Mouse (Mus musculus) intestine, embryonic 14.5 days (tissue): Measurements from ENCODE around the gene Pde6h. TPM values are rescaled to one million over a fixed set of nuclear protein-coding genes. Genes with fewer than 3 reads are reported as not detected.

Experiments used
- ATAC-seq: fragments of 200-750 bp; cut with Nextera tagmentation; replicated peaks from 2 replicates; pipeline ENCODE4 v1.8.0; 2017; ENCODE audit warnings: low read depth, moderate number of reproducible peaks, moderate TSS enrichment, moderate library complexity; ENCODE audit not compliant: low FRiP score, low TSS enrichment
- DNase-seq: peaks from one replicate; pipeline ENCODE4 v3.0.0-alpha.2; 2018; ENCODE audit warnings: low spot score
- H3K27ac ChIP-seq: fragments of 300-500 bp; sonication (generic); 2 replicates; pipeline ENCODE4 v1.5.1; 2014; ENCODE audit warnings: low read depth, mild to moderate bottlenecking, control low read depth
- H3K27me3 ChIP-seq: fragments of 300-500 bp; sonication (generic); replicated peaks from 2 replicates; pipeline ENCODE4 v1.6.1; 2014; ENCODE audit warnings: low read length, control low read depth; ENCODE audit not compliant: control insufficient read depth, insufficient read depth
- H3K36me3 ChIP-seq: fragments of 300-500 bp; sonication (generic); 2 replicates; pipeline ENCODE4 v1.6.1; 2014; ENCODE audit warnings: low read length, control low read depth; ENCODE audit not compliant: control insufficient read depth, insufficient read depth
- H3K4me1 ChIP-seq: fragments of 300-500 bp; sonication (generic); replicated peaks from 2 replicates; pipeline ENCODE4 v1.6.1; 2014; ENCODE audit warnings: low read length, control low read depth, mixed read lengths; ENCODE audit not compliant: control insufficient read depth, insufficient read depth
- H3K4me2 ChIP-seq: fragments of 300-500 bp; sonication (generic); 2 replicates; pipeline ENCODE4 v1.6.1; 2014; ENCODE audit warnings: low read length
- H3K4me3 ChIP-seq: fragments of 300-500 bp; sonication (generic); 2 replicates; pipeline ENCODE4 v1.5.1; 2014; ENCODE audit warnings: low read depth, low read length, control low read depth, mixed read lengths
- H3K9ac ChIP-seq: fragments of 300-500 bp; sonication (generic); 2 replicates; pipeline ENCODE4 v1.6.1; 2014; ENCODE audit warnings: mild to moderate bottlenecking, low read length
- H3K9me3 ChIP-seq: fragments of 300-500 bp; sonication (generic); 2 replicates; pipeline ENCODE4 v1.6.1; 2016; ENCODE audit warnings: low read length, control low read depth; ENCODE audit not compliant: control insufficient read depth
- WGBS: fragments of 180-500 bp; shearing (Covaris S2); extraction: QIAGEN DNeasy Blood & Tissue Kit; methylation state at CpG from one replicate; pipeline ENCODE4 v1.1.7; 2014; 5-methylcytosine and 5-hydroxymethylcytosine counted together
- polyA plus RNA-seq: library from polyadenylated mRNA; unstranded; fragments of >200 nt; fragmentation: Nextera tagmentation; extraction: Ambion mirVana; gene quantifications from 2 replicates; pipeline ENCODE4 v1.2.1, GENCODE M21; 2014

Gene Pde6h
- polyA plus RNA-seq, 1 experiment from 2014 or later: not detected

DNA sequence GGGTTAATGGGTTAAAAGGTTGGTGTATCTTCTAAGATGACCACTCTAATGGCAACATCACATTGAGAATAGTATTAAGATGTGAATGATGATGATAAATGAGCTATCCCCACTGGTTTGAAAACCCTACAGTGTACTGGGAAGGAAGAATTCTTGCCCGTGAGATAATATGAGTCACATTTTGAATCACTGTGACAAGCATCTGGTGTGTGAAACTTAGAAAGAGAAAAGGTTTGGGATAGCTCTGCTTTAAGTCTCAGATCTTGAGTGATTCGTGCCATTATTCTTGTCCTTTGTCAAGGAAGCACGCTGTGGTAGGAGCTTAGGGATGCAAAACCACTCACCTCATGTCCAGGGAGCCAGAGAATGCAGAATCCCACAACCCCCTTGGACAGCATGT is 75.4 kb downstream of the Pde6h start:
- no peak for ATAC-seq
- H3K27me3 ChIP-seq: no peaks in the 10 kb centered on the region
- no peak for DNase-seq
- WGBS: 85% methylated on average over 3 of the region's 3 CpGs
- H3K4me2 ChIP-seq: no peak overlapping the region
- H3K4me3 ChIP-seq: no peak overlapping the region
- H3K27ac ChIP-seq: no peak overlapping the region
- H3K9ac ChIP-seq: no peak overlapping the region
- no peaks in the 10 kb centered on the region for H3K36me3 ChIP-seq
- H3K9me3 ChIP-seq: no peaks in the 10 kb centered on the region
- H3K4me1 ChIP-seq: peaks cover 5% of the 10 kb centered on the region; the same call in 1 of the 2 replicates

DNA sequence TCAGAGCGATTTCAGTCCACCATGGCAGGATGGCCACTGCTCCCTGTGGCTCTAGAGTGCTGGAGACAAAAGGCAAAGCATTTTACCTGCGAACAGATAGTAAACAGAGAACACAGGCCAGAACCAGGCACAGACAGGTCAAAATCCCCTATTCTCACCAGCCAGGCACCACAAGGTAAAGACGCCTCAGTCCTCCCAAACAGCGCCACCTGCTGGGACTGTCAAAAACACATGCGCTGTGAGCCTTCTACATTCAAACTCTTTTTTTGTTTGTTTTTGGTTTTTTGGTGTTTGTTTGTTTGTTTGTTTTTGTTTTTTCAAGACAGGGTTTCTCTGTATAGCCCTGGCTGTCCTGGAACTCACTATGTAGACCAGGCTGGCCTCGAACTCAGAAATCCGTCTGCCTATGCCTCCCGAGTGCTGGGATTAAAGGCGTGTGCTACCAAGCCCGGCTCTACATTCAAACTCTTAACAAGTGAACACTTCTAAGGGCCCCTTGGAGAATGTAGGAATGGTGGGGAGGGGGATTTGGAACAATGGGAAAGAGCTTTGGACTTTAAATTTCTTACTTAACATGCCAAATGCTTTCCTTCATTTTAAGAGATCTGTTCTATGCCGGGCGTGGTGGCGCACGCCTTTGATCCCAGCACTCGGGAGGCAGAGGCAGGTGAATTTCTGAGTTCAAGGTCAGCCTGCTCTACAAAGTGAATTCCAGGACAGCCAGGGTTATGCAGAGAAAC is 76.2 kb downstream of the Pde6h start:
- no peak for ATAC-seq
- Histone ChIP-seq H3K4me3 (no peak overlapping the region), H3K4me2 (no peak overlapping the region), H3K27me3 (no peaks in the 10 kb centered on the region), H3K36me3 (no peaks in the 10 kb centered on the region), H3K9ac (no peak overlapping the region), H3K4me1 (peaks cover 5% of the 10 kb centered on the region; the same call in 1 of the 2 replicates), H3K27ac (no peak overlapping the region), H3K9me3 (no peaks in the 10 kb centered on the region)
- no peak for DNase-seq
- 92% methylated on average over 15 of the region's 15 CpGs for WGBS

GRCm38 (mm10) chr6:137000706-137001105 is 77.1 kb downstream of the Pde6h start:
- Histone ChIP-seq H3K27ac (no peak overlapping the region), H3K4me3 (no peak overlapping the region), H3K27me3 (no peaks in the 10 kb centered on the region), H3K9me3 (no peaks in the 10 kb centered on the region), H3K4me2 (no peak overlapping the region), H3K9ac (no peak overlapping the region), H3K36me3 (no peaks in the 10 kb centered on the region), H3K4me1 (peaks cover 5% of the 10 kb centered on the region; the same call in 1 of the 2 replicates)
- 88% methylated on average over 10 of the region's 10 CpGs for whole genome bisulfite sequencing
- DNase-seq (no peak), ATAC-seq (no peak)

DNA sequence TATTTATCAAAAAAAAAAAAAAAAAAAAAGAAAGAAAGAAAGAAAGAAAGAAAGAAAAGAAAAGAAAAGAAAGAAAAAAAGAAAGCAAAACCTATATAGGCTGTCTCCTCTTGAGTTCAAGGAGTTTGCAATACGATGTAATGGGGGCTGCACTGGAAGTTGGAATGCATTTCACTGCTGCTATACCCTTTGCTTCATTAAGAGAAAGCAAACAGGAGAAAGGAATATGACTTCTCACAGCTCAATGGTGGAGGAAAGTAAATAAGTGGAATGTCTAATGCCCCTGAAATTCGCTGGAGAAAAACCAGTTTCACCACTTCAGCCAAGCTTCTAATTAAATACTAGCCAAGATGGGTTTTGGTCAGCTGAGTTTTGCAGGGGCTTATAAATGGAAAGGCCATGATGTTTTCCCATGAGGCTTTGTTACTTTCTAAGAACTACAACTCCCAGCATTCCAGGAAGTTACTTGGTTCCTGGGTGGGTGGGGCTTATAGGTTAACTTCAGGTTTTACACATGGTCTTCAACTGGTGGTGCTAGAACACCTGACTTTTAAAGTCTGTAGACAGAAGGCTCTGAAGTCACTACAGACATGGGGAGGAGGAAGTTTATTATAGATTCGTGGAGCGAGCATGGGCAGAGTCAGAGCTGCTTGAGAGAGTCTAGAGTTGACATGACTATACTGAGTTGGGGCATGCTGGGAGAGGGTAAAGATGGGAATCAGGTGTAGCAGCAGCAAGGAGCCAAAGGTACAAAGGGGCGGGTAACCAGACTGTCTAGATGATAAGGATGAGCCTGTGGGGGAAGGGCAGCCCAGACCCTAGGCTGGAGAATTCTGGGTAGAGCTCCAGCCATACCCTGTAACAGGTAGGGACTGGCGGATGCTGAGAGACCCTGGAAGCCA is 77.9 kb downstream of the Pde6h start:
- ATAC-seq: no peak
- no peak overlapping the region for H3K4me2 ChIP-seq
- H3K4me3 ChIP-seq: no peak overlapping the region
- H3K27me3 ChIP-seq: no peaks in the 10 kb centered on the region
- H3K4me1 ChIP-seq: peaks cover 5% of the 10 kb centered on the region; the same call in 1 of the 2 replicates
- no peak overlapping the region for H3K9ac ChIP-seq
- 79% methylated on average over 6 of the region's 6 CpGs for WGBS
- H3K9me3 ChIP-seq: no peaks in the 10 kb centered on the region
- H3K27ac ChIP-seq: no peak overlapping the region
- no peak for DNase-seq
- no peaks in the 10 kb centered on the region for H3K36me3 ChIP-seq

- Histone ChIP-seq H3K27me3 (no peaks in the 10 kb centered on the region), H3K4me1 (no peaks in the 10 kb centered on the region), H3K9me3 (no peaks in the 10 kb centered on the region), H3K27ac (no peak overlapping the region), H3K36me3 (no peaks in the 10 kb centered on the region), H3K4me3 (no peak overlapping the region), H3K4me2 (no peak overlapping the region), H3K9ac (no peak overlapping the region)
- 71% methylated on average over 5 of the region's 5 CpGs for WGBS
- DNase-seq (no peak), ATAC-seq (no peak)
These were observed 78.5 kb downstream of the Pde6h start for GRCm38 (mm10) chr6:137002169-137002514.

GRCm38 (mm10) chr6:137004359-137004758 is 80.7 kb downstream of the Pde6h start:
- 89% methylated on average over 4 of the region's 4 CpGs for WGBS
- DNase-seq (no peak), ATAC-seq (no peak)
- Histone ChIP-seq H3K9ac (no peak overlapping the region), H3K4me2 (no peak overlapping the region), H3K4me1 (no peaks in the 10 kb centered on the region), H3K27ac (no peak overlapping the region), H3K27me3 (no peaks in the 10 kb centered on the region), H3K36me3 (no peaks in the 10 kb centered on the region), H3K9me3 (no peaks in the 10 kb centered on the region), H3K4me3 (no peak overlapping the region)

- no peak for ATAC-seq
- H3K27ac ChIP-seq: no peak overlapping the region
- H3K9me3 ChIP-seq: no peaks in the 10 kb centered on the region
- WGBS: 59% methylated on average over 5 of the region's 5 CpGs
- no peaks in the 10 kb centered on the region for H3K36me3 ChIP-seq
- H3K27me3 ChIP-seq: no peaks in the 10 kb centered on the region
- H3K9ac ChIP-seq: no peak overlapping the region
- no peak overlapping the region for H3K4me3 ChIP-seq
- DNase-seq: no peak
- H3K4me1 ChIP-seq: no peaks in the 10 kb centered on the region; the same call in 1 of the 2 replicates
- no peak overlapping the region for H3K4me2 ChIP-seq
These were observed 87.6 kb downstream of the Pde6h start for GRCm38 (mm10) chr6:137011187-137011586.

GRCm38 (mm10) chr6:137014346-137014745 is 90.7 kb downstream of the Pde6h start:
- DNase-seq (no peak), ATAC-seq (no peak)
- H3K9me3 ChIP-seq: no peaks in the 10 kb centered on the region
- 80% methylated on average over 6 of the region's 6 CpGs for WGBS
- H3K9ac ChIP-seq: no peak overlapping the region
- no peaks in the 10 kb centered on the region for H3K36me3 ChIP-seq
- H3K27me3 ChIP-seq: no peaks in the 10 kb centered on the region
- H3K4me2 ChIP-seq: no peak overlapping the region
- no peak overlapping the region for H3K4me3 ChIP-seq
- H3K27ac ChIP-seq: no peak overlapping the region
- no peaks in the 10 kb centered on the region; the same call in 1 of the 2 replicates for H3K4me1 ChIP-seq
